Mouse (Mus musculus) midbrain, embryonic 13.5 days (tissue): ENCODE results near the gene Aspg. TPM values are rescaled to one million over a fixed set of nuclear protein-coding genes. Genes with fewer than 3 reads are reported as not detected.

Experiments used
- ATAC-seq: fragments of 200-750 bp; cut with Nextera tagmentation; 2 replicates; pipeline ENCODE4 v1.8.0; 2017; ENCODE audit warnings: mild to moderate bottlenecking, moderate TSS enrichment, moderate library complexity
- H3K27ac ChIP-seq: fragments of 300-500 bp; sonication (generic); 2 replicates; pipeline ENCODE4 v1.5.1; 2015; ENCODE audit warnings: inconsistent platforms, mild to moderate bottlenecking, moderate library complexity
- H3K27me3 ChIP-seq: fragments of 300-500 bp; sonication (generic); 2 replicates; pipeline ENCODE4 v1.6.1; 2015; ENCODE audit warnings: mild to moderate bottlenecking, inconsistent platforms
- H3K36me3 ChIP-seq: fragments of 300-500 bp; sonication (generic); 2 replicates; pipeline ENCODE4 v1.6.1; 2015; ENCODE audit warnings: mild to moderate bottlenecking, inconsistent platforms
- H3K4me1 ChIP-seq: fragments of 300-500 bp; sonication (generic); replicated peaks from 2 replicates; pipeline ENCODE4 v1.6.1; 2015; ENCODE audit warnings: inconsistent platforms
- H3K4me2 ChIP-seq: fragments of 300-500 bp; sonication (generic); replicated peaks from 2 replicates; pipeline ENCODE4 v1.6.1; 2015; ENCODE audit warnings: moderate library complexity, mild to moderate bottlenecking, inconsistent platforms
- H3K4me3 ChIP-seq: fragments of 300-500 bp; sonication (generic); replicated peaks from 2 replicates; pipeline ENCODE4 v1.5.1; 2015; ENCODE audit warnings: mild to moderate bottlenecking, inconsistent platforms
- H3K9ac ChIP-seq: fragments of 300-500 bp; sonication (generic); replicated peaks from 2 replicates; pipeline ENCODE4 v1.6.1; 2015; ENCODE audit warnings: mild to moderate bottlenecking, inconsistent platforms
- H3K9me3 ChIP-seq: fragments of 300-500 bp; sonication (generic); 2 replicates; pipeline ENCODE4 v1.6.1; 2016; ENCODE audit warnings: mild to moderate bottlenecking, inconsistent platforms
- WGBS: fragments of 180-500 bp; shearing (Covaris S2); methylation state at CpG from one replicate; pipeline ENCODE4 v1.1.7; 2015; 5-methylcytosine and 5-hydroxymethylcytosine counted together
- polyA plus RNA-seq: library from polyadenylated mRNA; unstranded; fragments of >200 nt; fragmentation: Nextera tagmentation; extraction: Ambion mirVana; gene quantifications from 2 replicates; pipeline ENCODE4 v1.2.1, GENCODE M21; 2015

The Aspg gene
- polyA plus RNA-seq, 1 experiment from 2014 or later, result 0.90 TPM

DNA sequence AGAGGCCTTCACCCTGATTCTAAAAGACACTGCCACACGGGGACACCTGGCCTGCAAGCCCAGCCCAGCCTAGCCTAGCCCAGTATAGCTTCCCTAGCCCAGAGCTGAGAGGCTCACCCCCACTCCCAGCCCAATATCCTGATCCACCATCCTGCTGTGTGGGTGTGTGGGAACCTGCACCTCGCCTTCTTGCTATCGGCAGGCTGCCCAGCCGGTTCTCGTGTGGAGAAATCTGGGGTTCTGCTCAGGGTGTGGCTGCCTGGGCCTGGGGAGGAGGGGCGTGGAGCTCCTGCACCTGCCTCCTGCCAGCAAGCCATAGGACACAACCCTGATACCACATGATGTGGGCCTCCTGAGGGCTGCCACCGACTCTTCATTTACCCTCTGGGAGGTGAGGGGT, 11.2 kb downstream of the Aspg start:
- H3K9me3 ChIP-seq, result no peaks in the 10 kb centered on the region
- no peaks in the 10 kb centered on the region for H3K36me3 ChIP-seq
- no peak for ATAC-seq
- no peak overlapping the region for H3K27ac ChIP-seq
- no peak overlapping the region for H3K9ac ChIP-seq
- no peaks in the 10 kb centered on the region for H3K4me1 ChIP-seq
- 79% methylated on average over 7 of the region's 7 CpGs for WGBS
- H3K4me2 ChIP-seq, result no peak overlapping the region
- no peak overlapping the region for H3K4me3 ChIP-seq
- peaks cover 19% of the 10 kb centered on the region; the same call in 1 of the 2 replicates for H3K27me3 ChIP-seq

DNA sequence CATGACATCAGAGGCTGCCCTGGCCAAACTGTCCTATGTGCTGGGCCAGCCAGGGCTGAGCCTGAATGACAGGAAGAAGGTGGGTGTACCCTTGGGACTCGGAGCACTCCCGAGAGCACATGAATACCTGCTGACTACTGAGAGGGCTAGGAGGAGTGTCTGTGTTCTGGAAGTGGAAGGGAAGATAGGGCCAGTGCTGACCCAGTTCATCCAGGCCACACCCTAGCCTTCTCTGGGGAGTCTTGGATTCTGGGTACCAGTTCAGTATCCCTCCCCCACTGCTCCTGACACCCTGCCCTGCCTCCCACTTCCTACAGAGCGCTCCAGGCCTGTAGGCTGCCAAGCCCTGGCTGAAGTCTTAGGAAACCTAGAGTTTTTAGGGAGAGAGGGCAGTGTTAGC, 14.7 kb downstream of the Aspg start:
- no peaks in the 10 kb centered on the region for H3K36me3 ChIP-seq
- no peak overlapping the region for H3K4me3 ChIP-seq
- H3K9me3 ChIP-seq, result no peaks in the 10 kb centered on the region
- H3K4me2 ChIP-seq, result no peak overlapping the region
- no peaks in the 10 kb centered on the region for H3K4me1 ChIP-seq
- H3K9ac ChIP-seq, result no peak overlapping the region
- no peak for ATAC-seq
- 94% methylated on average over 3 of the region's 3 CpGs for WGBS
- H3K27me3 ChIP-seq, result peaks cover 4% of the 10 kb centered on the region; the same call in 1 of the 2 replicates
- no peak overlapping the region for H3K27ac ChIP-seq

- ATAC-seq, result no peak
- 89% methylated on average over 14 of the region's 14 CpGs for WGBS
- peaks cover 22% of the 10 kb centered on the region for H3K4me1 ChIP-seq
Measured at GRCm38 (mm10) chr12:112125903-112126302, 19.4 kb downstream of the Aspg start.

GRCm38 (mm10) chr12:112126931-112127635, 20.6 kb downstream of the Aspg start:
- no peak for ATAC-seq
- no peaks in the 10 kb centered on the region for H3K36me3 ChIP-seq
- no peak overlapping the region for H3K9ac ChIP-seq
- H3K4me2 ChIP-seq, result no peak overlapping the region
- H3K27me3 ChIP-seq, result peaks cover 54% of the 10 kb centered on the region
- H3K9me3 ChIP-seq, result no peaks in the 10 kb centered on the region
- H3K4me3 ChIP-seq, result no peak overlapping the region
- H3K4me1 ChIP-seq, result peaks cover 24% of the 10 kb centered on the region
- WGBS, result 62% methylated on average over 14 of the region's 14 CpGs
- H3K27ac ChIP-seq, result no peak overlapping the region

More at GRCm38 (mm10) chr12:112125903-112126302, 19.4 kb downstream of the Aspg start:
- Histone ChIP-seq H3K4me3 (no peak overlapping the region), H3K27me3 (peaks cover 43% of the 10 kb centered on the region), H3K4me2 (no peak overlapping the region), H3K9ac (no peak overlapping the region), H3K36me3 (no peaks in the 10 kb centered on the region), H3K9me3 (no peaks in the 10 kb centered on the region), H3K27ac (no peak overlapping the region)

DNA sequence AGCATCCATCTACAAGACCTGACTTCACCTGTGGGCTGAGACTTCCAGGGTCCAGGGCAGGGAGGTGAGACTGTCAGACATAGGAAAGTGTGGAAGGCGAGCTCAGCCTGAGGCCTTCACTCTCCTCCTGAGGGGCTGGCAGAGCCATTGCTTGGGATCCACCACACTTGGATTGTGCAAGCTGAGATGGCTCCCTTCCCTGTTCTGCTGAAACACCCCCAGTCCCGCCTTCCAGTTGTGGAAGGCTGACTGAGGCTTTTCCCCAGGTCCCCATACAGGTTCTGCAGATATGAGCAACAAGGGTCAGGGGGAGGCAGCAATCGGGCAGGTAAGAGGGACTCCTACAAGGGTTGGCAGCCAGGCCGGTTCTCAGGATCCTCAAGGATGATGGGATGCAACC, 22.0 kb downstream of the Aspg start:
- Histone ChIP-seq H3K4me3 (no peak overlapping the region), H3K36me3 (no peaks in the 10 kb centered on the region), H3K4me1 (peaks cover 24% of the 10 kb centered on the region), H3K4me2 (no peak overlapping the region), H3K27me3 (peaks cover 69% of the 10 kb centered on the region), H3K9me3 (no peaks in the 10 kb centered on the region), H3K9ac (no peak overlapping the region), H3K27ac (no peak overlapping the region)
- no peak for ATAC-seq
- 85% methylated on average over 4 of the region's 4 CpGs for WGBS

DNA sequence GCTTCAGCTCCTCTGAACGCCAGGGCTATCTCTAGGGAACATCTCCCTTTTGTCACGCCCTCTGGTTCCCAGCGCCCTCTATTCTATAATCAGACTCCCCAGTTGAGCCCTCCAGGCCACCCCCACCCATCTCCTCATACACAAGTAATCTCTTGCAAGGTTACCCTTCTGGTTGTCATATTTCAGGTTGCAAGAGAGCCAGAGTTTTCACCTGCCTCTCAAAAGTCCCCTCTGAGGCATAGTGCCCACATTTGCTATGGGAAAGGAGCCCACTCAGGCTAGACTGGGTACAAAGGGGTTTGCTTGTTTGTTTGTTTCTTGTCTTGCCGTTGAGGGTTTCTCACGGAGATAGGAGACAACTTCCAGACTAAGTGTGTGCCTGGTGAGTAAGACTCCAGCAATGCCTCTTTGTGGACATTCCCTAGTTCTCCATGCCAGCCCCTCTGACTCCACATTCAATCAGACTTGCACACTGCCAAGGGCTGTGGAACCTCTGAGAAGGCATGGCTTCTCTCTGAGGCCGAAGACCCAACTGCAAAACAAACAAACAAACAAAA, 22.9 kb downstream of the Aspg start:
- no peaks in the 10 kb centered on the region for H3K9me3 ChIP-seq
- H3K4me2 ChIP-seq, result no peak overlapping the region
- no peaks in the 10 kb centered on the region for H3K36me3 ChIP-seq
- H3K27me3 ChIP-seq, result peaks cover 73% of the 10 kb centered on the region
- H3K4me3 ChIP-seq, result no peak overlapping the region
- H3K9ac ChIP-seq, result no peak overlapping the region
- ATAC-seq, result no peak
- WGBS, result 61% methylated on average over 6 of the region's 6 CpGs
- peaks cover 24% of the 10 kb centered on the region for H3K4me1 ChIP-seq
- H3K27ac ChIP-seq, result no peak overlapping the region

GRCm38 (mm10) chr12:112130161-112130860, 23.8 kb downstream of the Aspg start:
- peak overlapping the region; percentile 89 for H3K4me2 ChIP-seq
- ATAC-seq, result peak; percentile 72
- no peaks in the 10 kb centered on the region for H3K36me3 ChIP-seq
- peak overlapping the region; percentile 55 for H3K4me3 ChIP-seq
- H3K9me3 ChIP-seq, result no peaks in the 10 kb centered on the region
- peak overlapping the region; percentile 74 for H3K9ac ChIP-seq
- peaks cover 79% of the 10 kb centered on the region for H3K27me3 ChIP-seq
- peaks cover 24% of the 10 kb centered on the region for H3K4me1 ChIP-seq
- 1% methylated on average over 76 of the region's 79 CpGs for WGBS
- no peak overlapping the region for H3K27ac ChIP-seq

GRCm38 (mm10) chr12:112130957-112131356, 24.5 kb downstream of the Aspg start:
- 12% methylated on average over 32 of the region's 32 CpGs for WGBS
- Histone ChIP-seq H3K27ac (no peak overlapping the region), H3K27me3 (peaks cover 80% of the 10 kb centered on the region), H3K4me2 (peak overlapping the region; percentile 89), H3K36me3 (no peaks in the 10 kb centered on the region), H3K9me3 (no peaks in the 10 kb centered on the region), H3K4me1 (peaks cover 24% of the 10 kb centered on the region), H3K9ac (no peak overlapping the region), H3K4me3 (peak overlapping the region; percentile 55)
- 0 out of 2 replicates have a peak, but pooled peaks have one; percentile 21 for ATAC-seq

DNA sequence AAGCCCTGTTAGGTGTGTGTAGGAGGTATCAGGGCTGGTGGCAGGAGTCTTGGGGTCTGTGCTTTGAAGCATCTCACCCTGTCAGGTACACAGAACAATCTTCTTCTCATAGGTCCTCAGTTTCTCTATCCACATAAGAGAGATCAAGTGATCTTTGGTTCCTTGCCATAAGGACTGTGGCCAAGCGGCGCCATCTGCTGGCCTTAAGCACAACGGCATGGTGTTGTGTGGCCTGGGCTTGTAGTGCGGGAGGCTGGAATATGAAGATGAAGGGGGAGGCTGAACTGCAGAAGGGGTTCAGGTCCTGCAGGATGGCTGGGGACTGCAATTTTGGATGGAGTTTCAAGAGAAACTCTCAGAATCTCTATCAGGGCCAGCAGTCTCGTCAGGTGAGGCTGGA, 33.8 kb downstream of the Aspg start:
- 4% methylated on average over 5 of the region's 5 CpGs for WGBS

GRCm38 (mm10) chr12:112140745-112141144, 34.3 kb downstream of the Aspg start:
- no peak overlapping the region for H3K9ac ChIP-seq
- H3K27ac ChIP-seq, result no peak overlapping the region
- H3K9me3 ChIP-seq, result no peaks in the 10 kb centered on the region
- ATAC-seq, result no peak
- 57% methylated on average over 7 of the region's 7 CpGs for WGBS
- H3K4me2 ChIP-seq, result no peak overlapping the region
- H3K27me3 ChIP-seq, result peaks cover 57% of the 10 kb centered on the region
- no peaks in the 10 kb centered on the region for H3K36me3 ChIP-seq
- no peak overlapping the region for H3K4me3 ChIP-seq
- H3K4me1 ChIP-seq, result peaks cover 34% of the 10 kb centered on the region

More for the DNA sequence above, 33.8 kb downstream of the Aspg start:
- no peak overlapping the region for H3K27ac ChIP-seq
- H3K4me1 ChIP-seq, result peaks cover 29% of the 10 kb centered on the region
- H3K4me2 ChIP-seq, result no peak overlapping the region
- no peaks in the 10 kb centered on the region for H3K36me3 ChIP-seq
- H3K4me3 ChIP-seq, result no peak overlapping the region
- ATAC-seq, result no peak
- H3K9ac ChIP-seq, result no peak overlapping the region
- H3K9me3 ChIP-seq, result no peaks in the 10 kb centered on the region
- peaks cover 60% of the 10 kb centered on the region for H3K27me3 ChIP-seq

- ATAC-seq, result no peak
- peaks cover 62% of the 10 kb centered on the region for H3K27me3 ChIP-seq
- WGBS, result 4% methylated on average over 6 of the region's 6 CpGs
- H3K9ac ChIP-seq, result no peak overlapping the region
- H3K4me3 ChIP-seq, result no peak overlapping the region
- no peak overlapping the region for H3K27ac ChIP-seq
- H3K9me3 ChIP-seq, result no peaks in the 10 kb centered on the region
- peaks cover 40% of the 10 kb centered on the region for H3K4me1 ChIP-seq
- no peaks in the 10 kb centered on the region for H3K36me3 ChIP-seq
- no peak overlapping the region for H3K4me2 ChIP-seq
Measured at GRCm38 (mm10) chr12:112141300-112141699, 34.8 kb downstream of the Aspg start.

DNA sequence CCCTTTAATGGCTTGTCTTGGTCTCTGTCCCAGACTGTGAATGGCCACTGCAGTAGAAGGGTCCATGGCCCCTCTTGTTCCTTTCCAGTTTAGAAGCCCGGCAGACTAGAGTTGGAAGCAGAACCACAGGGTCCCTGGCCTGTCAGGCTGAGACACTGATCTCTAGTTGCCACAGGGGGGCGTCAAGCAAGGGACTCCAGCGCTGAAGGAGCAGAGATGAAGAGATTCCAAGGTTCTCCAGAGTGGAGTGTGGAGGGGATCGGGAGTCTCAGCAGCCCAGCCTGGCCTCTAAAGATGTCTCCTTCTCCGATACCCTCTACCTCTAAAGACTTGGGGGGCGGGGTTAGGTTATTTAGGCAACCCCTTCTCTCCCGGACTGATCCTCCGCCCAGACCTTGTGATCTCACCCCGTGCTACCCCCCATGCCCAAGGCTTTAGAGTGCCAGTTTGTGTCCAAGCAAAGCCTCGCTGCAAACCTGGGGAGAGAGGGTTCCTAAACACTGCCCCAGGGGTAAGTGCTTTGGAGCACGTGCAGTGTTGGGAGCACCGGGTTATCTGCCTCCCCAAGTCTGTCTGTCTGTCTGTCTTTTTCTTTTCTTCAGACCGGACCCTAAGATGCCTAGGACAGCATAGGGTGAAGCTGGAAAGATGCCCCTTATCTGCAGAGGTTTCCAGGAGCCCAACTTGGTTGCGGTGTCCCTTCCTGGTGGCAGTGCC, 36.8 kb downstream of the Aspg start:
- H3K9ac ChIP-seq, result peak overlapping the region; percentile 83
- WGBS, result 3% methylated on average over 14 of the region's 14 CpGs
- ATAC-seq, result no peak

More for the DNA sequence above, 36.8 kb downstream of the Aspg start:
- peak overlapping the region; percentile 54 for H3K4me3 ChIP-seq
- peak overlapping the region; percentile 73 for H3K27ac ChIP-seq
- H3K27me3 ChIP-seq, result peaks cover 76% of the 10 kb centered on the region
- H3K36me3 ChIP-seq, result no peaks in the 10 kb centered on the region
- no peaks in the 10 kb centered on the region for H3K9me3 ChIP-seq
- peaks cover 59% of the 10 kb centered on the region for H3K4me1 ChIP-seq
- peak overlapping the region; percentile 84 for H3K4me2 ChIP-seq
